Mouse (Mus musculus) retina, postnatal 1 day (tissue): ENCODE results near the gene Aarsd1.
"Not testable (repeated sequence)": the region's sequence is repeated elsewhere in the genome, so short reads cannot be mapped to it uniquely, and the experiment has no call there.

ENCODE experiments used
- DNase-seq: peaks from one replicate; pipeline ENCODE4 v3.0.0-alpha.2; 2012

Gene Aarsd1

GRCm38 (mm10) chr11:101446319-101446718 lies 28.9 kb upstream of the Aarsd1 start:
- no peak for DNase-seq

GRCm38 (mm10) chr11:101442760-101443159 lies 25.3 kb upstream of the Aarsd1 start:
- no peak for DNase-seq

- peak; percentile 100 for DNase-seq
Measured at GRCm38 (mm10) chr11:101442127-101442693, 24.8 kb upstream of the Aarsd1 start, which contains the start of gene Rpl27. Gene Rpl27, plus strand, starts transcription at chr11:101442298.

- not testable (repeated sequence) for DNase-seq
Measured at GRCm38 (mm10) chr11:101441450-101442126, 24.2 kb upstream of the Aarsd1 start.

- DNase-seq = not testable (repeated sequence)
Measured at GRCm38 (mm10) chr11:101438006-101438405, 20.6 kb upstream of the Aarsd1 start.

- DNase-seq = no peak
Measured at GRCm38 (mm10) chr11:101436916-101437315, 19.5 kb upstream of the Aarsd1 start.

- no peak for DNase-seq
Measured at GRCm38 (mm10) chr11:101435831-101436230, 18.4 kb upstream of the Aarsd1 start.

GRCm38 (mm10) chr11:101433396-101433795 lies 16.0 kb upstream of the Aarsd1 start:
- no peak for DNase-seq

GRCm38 (mm10) chr11:101431327-101431726 lies 13.9 kb upstream of the Aarsd1 start:
- no peak for DNase-seq

- DNase-seq = no peak
Measured at GRCm38 (mm10) chr11:101426165-101426564, 8.8 kb upstream of the Aarsd1 start.

- peak; percentile 97 for DNase-seq
Measured at GRCm38 (mm10) chr11:101424925-101425813, 7.8 kb upstream of the Aarsd1 start, which contains the start of the genes Rundc1 and Ptges3l. Gene Rundc1, plus strand, starts transcription at chr11:101425085. Gene Ptges3l, minus strand, starts transcription at chr11:101425333.

GRCm38 (mm10) chr11:101424105-101424851 lies 6.9 kb upstream of the Aarsd1 start, which contains the start of gene Gm27029:
Gene Gm27029, minus strand, starts transcription at chr11:101424796.
- DNase-seq = no peak

GRCm38 (mm10) chr11:101420148-101420547 lies 2.7 kb upstream of the Aarsd1 start:
- no peak for DNase-seq

- DNase-seq = peak; percentile 71
Measured at GRCm38 (mm10) chr11:101419610-101420009, 2.2 kb upstream of the Aarsd1 start.

GRCm38 (mm10) chr11:101418991-101419390 lies 1.6 kb upstream of the Aarsd1 start:
- no peak for DNase-seq

GRCm38 (mm10) chr11:101416433-101417100 lies 848 bp downstream of the Aarsd1 start:
- peak; percentile 20 for DNase-seq

GRCm38 (mm10) chr11:101415306-101415705 lies 2.1 kb downstream of the Aarsd1 start:
- DNase-seq = no peak

- peak; percentile 84 for DNase-seq
Measured at GRCm38 (mm10) chr11:101395110-101395509, 22.3 kb downstream of the Aarsd1 start.

GRCm38 (mm10) chr11:101381817-101382216 lies 35.6 kb downstream of the Aarsd1 start:
- peak; percentile 27 for DNase-seq

- no peak for DNase-seq
Measured at GRCm38 (mm10) chr11:101378926-101379325, 38.5 kb downstream of the Aarsd1 start.

GRCm38 (mm10) chr11:101378196-101378595 lies 39.2 kb downstream of the Aarsd1 start:
- DNase-seq = not testable (repeated sequence)

- no peak for DNase-seq
Measured at GRCm38 (mm10) chr11:101374421-101374938, 42.9 kb downstream of the Aarsd1 start.
